Mouse (Mus musculus): ENCODE results near the gene Bhlha15. TPM values are rescaled to one million over a fixed set of nuclear protein-coding genes. Genes with fewer than 3 reads are reported as not detected.

The Bhlha15 gene
- polyA plus RNA-seq, 1 experiment, result 0.02 TPM

DNA sequence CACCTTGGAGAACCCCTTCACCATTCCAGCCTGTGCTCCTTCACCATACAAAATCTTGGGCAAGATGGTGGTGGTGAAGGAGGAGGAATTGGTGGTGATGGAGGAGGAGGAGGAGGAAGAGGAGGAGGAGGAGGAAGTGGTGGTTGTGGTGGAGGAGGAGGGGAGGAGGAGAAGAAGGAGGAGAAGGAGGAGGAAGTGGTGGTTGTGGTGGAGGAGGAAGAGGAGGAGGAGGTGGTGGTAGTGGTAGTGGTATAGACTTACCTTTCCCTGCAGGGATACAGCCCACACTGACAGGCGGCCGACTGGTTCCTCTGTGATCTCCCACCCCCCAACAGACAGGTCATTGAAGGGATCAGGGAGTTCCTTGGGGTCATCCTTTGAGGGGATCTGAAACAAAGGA lies 25.9 kb downstream of the Bhlha15 start:
- no peak for TF ChIP-seq TCF3 (IDR thresholded peaks at IDR 0.05; ENCODE audit: insufficient read length, low read depth)
- no peak for TF ChIP-seq POLR2A (IDR thresholded peaks at IDR 0.05; ENCODE audit: insufficient read length, low read depth)
- no peak for TF ChIP-seq POLR2AphosphoS2 (IDR thresholded peaks at IDR 0.05; ENCODE audit: insufficient read length, low read depth)
- TF ChIP-seq MYOD1 (IDR thresholded peaks at IDR 0.05; ENCODE audit: control insufficient read depth in 1 of 3, insufficient read length in 2 of 3, low read depth in 2 of 3), result no peak
- TF ChIP-seq MYOG (IDR thresholded peaks at IDR 0.05; ENCODE audit: control insufficient read depth in 1 of 3, insufficient read depth in 1 of 3, insufficient read length in 2 of 3, low read depth in 2 of 3), result no peak
- TF ChIP-seq E2F4 (IDR thresholded peaks at IDR 0.05; ENCODE audit: insufficient read depth), result no peak
- TF ChIP-seq CEBPB (IDR thresholded peaks at IDR 0.05; ENCODE audit: insufficient read depth, poor library complexity, severe bottlenecking), result no peak
- TF ChIP-seq USF1 (IDR thresholded peaks at IDR 0.05; ENCODE audit: low read depth), result no peak
- no peak for TF ChIP-seq SRF (IDR thresholded peaks at IDR 0.05; ENCODE audit: control insufficient read depth, insufficient read length, low read depth)
- TF ChIP-seq REST (IDR thresholded peaks at IDR 0.05; ENCODE audit: insufficient read depth, insufficient read length), result no peak
- TF ChIP-seq TCF12 (IDR thresholded peaks at IDR 0.05; ENCODE audit: insufficient read depth, poor library complexity, severe bottlenecking), result no peak
- no peak for TF ChIP-seq MAX (IDR thresholded peaks at IDR 0.05; ENCODE audit: low read depth)
- Histone ChIP-seq H3K27me3 (ENCODE audit: control insufficient read depth, insufficient read depth, insufficient read length) (no peaks in the 10 kb centered on the region), H3K79me2 (ENCODE audit: control insufficient read depth, insufficient read depth) (no peaks in the 10 kb centered on the region), H3K4me3 (no peak overlapping the region), H3K4me2 (ENCODE audit: low read depth) (no peak overlapping the region), H3K36me3 (ENCODE audit: control insufficient read depth, insufficient read depth) (no peaks in the 10 kb centered on the region), H3ac (ENCODE audit: control insufficient read depth, insufficient read length) (no peak overlapping the region)

DNA sequence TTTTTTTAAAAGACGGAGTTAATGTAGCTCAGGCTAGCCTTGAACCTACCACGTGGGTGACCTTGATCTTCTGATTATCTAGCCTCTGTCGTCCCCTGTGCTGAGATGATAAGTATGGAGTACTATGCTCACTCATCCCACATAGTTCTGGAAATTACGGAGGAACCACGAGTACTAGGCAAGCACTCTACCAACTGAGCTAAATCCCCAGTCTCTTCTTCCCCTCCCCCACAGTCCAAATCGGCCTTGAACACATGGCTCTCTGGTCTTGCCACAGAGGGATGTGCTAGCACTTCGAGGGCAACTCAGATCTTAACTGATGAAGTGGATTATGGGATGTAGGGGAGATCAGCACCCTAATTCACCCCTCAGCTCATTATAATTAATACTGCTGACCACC lies 28.0 kb downstream of the Bhlha15 start:
- H3K27me3 ChIP-seq (ENCODE audit: control insufficient read depth, insufficient read depth, insufficient read length), result no peaks in the 10 kb centered on the region
- no peak overlapping the region for H3K4me3 ChIP-seq
- TF ChIP-seq MYOD1 (IDR thresholded peaks at IDR 0.05; ENCODE audit: control insufficient read depth in 1 of 3, insufficient read length in 2 of 3, low read depth in 2 of 3) (no peak), REST (IDR thresholded peaks at IDR 0.05; ENCODE audit: insufficient read depth, insufficient read length) (no peak), TCF3 (IDR thresholded peaks at IDR 0.05; ENCODE audit: insufficient read length, low read depth) (no peak), POLR2A (IDR thresholded peaks at IDR 0.05; ENCODE audit: insufficient read length, low read depth) (no peak), TCF12 (IDR thresholded peaks at IDR 0.05; ENCODE audit: insufficient read depth, poor library complexity, severe bottlenecking) (no peak), MAX (IDR thresholded peaks at IDR 0.05; ENCODE audit: low read depth) (no peak), E2F4 (IDR thresholded peaks at IDR 0.05; ENCODE audit: insufficient read depth) (no peak), MYOG (IDR thresholded peaks at IDR 0.05; ENCODE audit: control insufficient read depth in 1 of 3, insufficient read depth in 1 of 3, insufficient read length in 2 of 3, low read depth in 2 of 3) (no peak), CEBPB (IDR thresholded peaks at IDR 0.05; ENCODE audit: insufficient read depth, poor library complexity, severe bottlenecking) (no peak), USF1 (IDR thresholded peaks at IDR 0.05; ENCODE audit: low read depth) (no peak), POLR2AphosphoS2 (IDR thresholded peaks at IDR 0.05; ENCODE audit: insufficient read length, low read depth) (no peak), SRF (IDR thresholded peaks at IDR 0.05; ENCODE audit: control insufficient read depth, insufficient read length, low read depth) (no peak)
- H3ac ChIP-seq (ENCODE audit: control insufficient read depth, insufficient read length), result no peak overlapping the region
- H3K36me3 ChIP-seq (ENCODE audit: control insufficient read depth, insufficient read depth), result no peaks in the 10 kb centered on the region
- H3K4me2 ChIP-seq (ENCODE audit: low read depth), result no peak overlapping the region
- H3K79me2 ChIP-seq (ENCODE audit: control insufficient read depth, insufficient read depth), result no peaks in the 10 kb centered on the region

DNA sequence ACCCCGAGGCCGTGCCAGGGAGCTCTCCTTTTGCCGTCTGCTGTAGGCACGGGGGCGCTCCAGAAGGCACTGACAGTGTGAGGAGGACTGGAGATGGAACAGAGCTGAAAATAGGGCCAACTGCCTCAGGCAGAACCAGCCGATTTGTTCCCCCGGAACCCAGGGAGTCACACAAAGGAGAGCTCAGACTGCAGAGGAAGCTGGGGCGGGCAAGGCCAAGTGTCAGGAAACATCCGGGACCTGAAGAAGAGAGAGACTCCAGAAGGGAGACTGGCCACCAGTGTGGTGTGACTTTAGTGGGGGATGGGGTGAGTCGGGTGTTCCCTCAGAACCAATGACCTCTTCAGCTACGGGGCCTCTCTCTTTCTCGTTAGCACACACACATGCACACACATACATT lies 29.2 kb downstream of the Bhlha15 start:
- H3K36me3 ChIP-seq (ENCODE audit: control insufficient read depth, insufficient read depth), result no peaks in the 10 kb centered on the region
- no peak overlapping the region for H3K4me3 ChIP-seq
- no peak overlapping the region for H3ac ChIP-seq (ENCODE audit: control insufficient read depth, insufficient read length)
- H3K27me3 ChIP-seq (ENCODE audit: control insufficient read depth, insufficient read depth, insufficient read length), result no peaks in the 10 kb centered on the region
- TF ChIP-seq POLR2A (IDR thresholded peaks at IDR 0.05; ENCODE audit: insufficient read length, low read depth) (no peak), MYOD1 (IDR thresholded peaks at IDR 0.05; ENCODE audit: control insufficient read depth in 1 of 3, insufficient read length in 2 of 3, low read depth in 2 of 3) (no peak), MAX (IDR thresholded peaks at IDR 0.05; ENCODE audit: low read depth) (no peak), POLR2AphosphoS2 (IDR thresholded peaks at IDR 0.05; ENCODE audit: insufficient read length, low read depth) (no peak), MYOG (IDR thresholded peaks at IDR 0.05; ENCODE audit: control insufficient read depth in 1 of 3, insufficient read depth in 1 of 3, insufficient read length in 2 of 3, low read depth in 2 of 3) (no peak), TCF12 (IDR thresholded peaks at IDR 0.05; ENCODE audit: insufficient read depth, poor library complexity, severe bottlenecking) (no peak), USF1 (IDR thresholded peaks at IDR 0.05; ENCODE audit: low read depth) (no peak), SRF (IDR thresholded peaks at IDR 0.05; ENCODE audit: control insufficient read depth, insufficient read length, low read depth) (no peak), CEBPB (IDR thresholded peaks at IDR 0.05; ENCODE audit: insufficient read depth, poor library complexity, severe bottlenecking) (no peak), TCF3 (IDR thresholded peaks at IDR 0.05; ENCODE audit: insufficient read length, low read depth) (no peak), REST (IDR thresholded peaks at IDR 0.05; ENCODE audit: insufficient read depth, insufficient read length) (no peak), E2F4 (IDR thresholded peaks at IDR 0.05; ENCODE audit: insufficient read depth) (no peak)
- H3K4me2 ChIP-seq (ENCODE audit: low read depth), result no peak overlapping the region
- H3K79me2 ChIP-seq (ENCODE audit: control insufficient read depth, insufficient read depth), result no peaks in the 10 kb centered on the region

GRCm38 (mm10) chr5:144219936-144220335 lies 29.9 kb downstream of the Bhlha15 start:
- Histone ChIP-seq H3ac (ENCODE audit: control insufficient read depth, insufficient read length) (no peak overlapping the region), H3K4me2 (ENCODE audit: low read depth) (no peak overlapping the region), H3K79me2 (ENCODE audit: control insufficient read depth, insufficient read depth) (no peaks in the 10 kb centered on the region), H3K27me3 (ENCODE audit: control insufficient read depth, insufficient read depth, insufficient read length) (no peaks in the 10 kb centered on the region), H3K36me3 (ENCODE audit: control insufficient read depth, insufficient read depth) (no peaks in the 10 kb centered on the region), H3K4me3 (no peak overlapping the region)
- TF ChIP-seq CEBPB (IDR thresholded peaks at IDR 0.05; ENCODE audit: insufficient read depth, poor library complexity, severe bottlenecking), result no peak
- TF ChIP-seq TCF12 (IDR thresholded peaks at IDR 0.05; ENCODE audit: insufficient read depth, poor library complexity, severe bottlenecking), result no peak
- TF ChIP-seq REST (IDR thresholded peaks at IDR 0.05; ENCODE audit: insufficient read depth, insufficient read length), result no peak

GRCm38 (mm10) chr5:144221305-144221704 lies 31.2 kb downstream of the Bhlha15 start:
- TF ChIP-seq USF1 (IDR thresholded peaks at IDR 0.05; ENCODE audit: low read depth), result peak; percentile 21
- TF ChIP-seq POLR2A (IDR thresholded peaks at IDR 0.05; ENCODE audit: insufficient read length, low read depth), result no peak

More at GRCm38 (mm10) chr5:144221305-144221704, 31.2 kb downstream of the Bhlha15 start:
- H3K36me3 ChIP-seq (ENCODE audit: control insufficient read depth, insufficient read depth), result no peaks in the 10 kb centered on the region
- peak overlapping the region; percentile 8 for H3K4me2 ChIP-seq (ENCODE audit: low read depth)
- no peaks in the 10 kb centered on the region for H3K27me3 ChIP-seq (ENCODE audit: control insufficient read depth, insufficient read depth, insufficient read length)
- H3K79me2 ChIP-seq (ENCODE audit: control insufficient read depth, insufficient read depth), result no peaks in the 10 kb centered on the region
- no peak overlapping the region for H3K4me3 ChIP-seq
- H3ac ChIP-seq (ENCODE audit: control insufficient read depth, insufficient read length), result no peak overlapping the region

Data from myocyte (in vitro differentiated cells).